Mouse (Mus musculus) forebrain, embryonic 11.5 days (tissue): ENCODE measurements around the gene Zer1. TPM values are rescaled to one million over a fixed set of nuclear protein-coding genes. Genes with fewer than 3 reads are reported as not detected.
"Not testable (repeated sequence)": the region's sequence is repeated elsewhere in the genome, so short reads cannot be mapped to it uniquely, and the experiment has no call there.

Experiments
- ATAC-seq: fragments of 200-750 bp; cut with Nextera tagmentation; replicated peaks from 2 replicates; pipeline ENCODE4 v1.8.0; 2017; ENCODE audit warnings: moderate TSS enrichment; ENCODE audit not compliant: low FRiP score
- DNase-seq: peaks from one replicate; pipeline ENCODE4 v3.0.0-alpha.2; 2017; ENCODE audit warnings: low spot score
- H3K27ac ChIP-seq: fragments of 300-500 bp; sonication (generic); 2 replicates; pipeline ENCODE4 v1.5.1; 2014; ENCODE audit warnings: low read depth, low read length
- H3K27me3 ChIP-seq: fragments of 300-500 bp; sonication (generic); 2 replicates; pipeline ENCODE4 v1.6.1; 2014; ENCODE audit warnings: mild to moderate bottlenecking, low read length, mixed read lengths; ENCODE audit not compliant: control insufficient read depth, insufficient read depth
- H3K36me3 ChIP-seq: fragments of 300-500 bp; sonication (generic); 2 replicates; pipeline ENCODE4 v1.6.1; 2014; ENCODE audit warnings: mild to moderate bottlenecking, low read length, moderate library complexity, mixed read lengths; ENCODE audit not compliant: control insufficient read depth, insufficient read depth
- H3K4me1 ChIP-seq: fragments of 300-500 bp; sonication (generic); replicated peaks from 2 replicates; pipeline ENCODE4 v1.6.1; 2014; ENCODE audit warnings: low read length, mixed read lengths; ENCODE audit not compliant: control insufficient read depth, insufficient read depth
- H3K4me2 ChIP-seq: fragments of 300-500 bp; sonication (generic); 2 replicates; pipeline ENCODE4 v1.6.1; 2014; ENCODE audit warnings: low read depth, mild to moderate bottlenecking, low read length, moderate library complexity, mixed read lengths; ENCODE audit not compliant: severe bottlenecking
- H3K4me3 ChIP-seq: fragments of 300-500 bp; sonication (generic); 2 replicates; pipeline ENCODE4 v1.5.1; 2014; ENCODE audit warnings: low read depth, low read length
- H3K9ac ChIP-seq: fragments of 300-500 bp; sonication (generic); 2 replicates; pipeline ENCODE4 v1.6.1; 2014; ENCODE audit warnings: low read length
- H3K9me3 ChIP-seq: fragments of 300-500 bp; sonication (generic); 2 replicates; pipeline ENCODE4 v1.6.1; 2016; ENCODE audit warnings: low read length, mixed read lengths; ENCODE audit not compliant: control insufficient read depth
- WGBS: fragments of 180-500 bp; shearing (Covaris S2); extraction: QIAGEN DNeasy Blood & Tissue Kit; methylation state at CpG from one replicate; pipeline ENCODE4 v1.1.7; 2014; 5-methylcytosine and 5-hydroxymethylcytosine counted together
- polyA plus RNA-seq: library from polyadenylated mRNA; unstranded; fragments of >200 nt; fragmentation: Nextera tagmentation; extraction: Ambion mirVana; gene quantifications from 2 replicates; pipeline ENCODE4 v1.2.1, GENCODE M21; 2014

The Zer1 gene
- polyA plus RNA-seq, 1 experiment from 2014 or later = 8.0 TPM

- 86% methylated on average over 8 of the region's 8 CpGs for WGBS
Observed at GRCm38 (mm10) chr2:30152616-30153015, 28.2 kb upstream of the Zer1 start.

GRCm38 (mm10) chr2:30151840-30152239 lies 27.5 kb upstream of the Zer1 start:
- Histone ChIP-seq H3K27me3 (no peaks in the 10 kb centered on the region), H3K4me2 (no peak overlapping the region), H3K36me3 (peaks cover 3% of the 10 kb centered on the region; the same call in 1 of the 2 replicates), H3K4me1 (0 out of 2 replicates have a peak, but pooled peaks cover 1% of the 10 kb centered on the region), H3K9me3 (no peaks in the 10 kb centered on the region), H3K4me3 (no peak overlapping the region), H3K9ac (no peak overlapping the region), H3K27ac (no peak overlapping the region)
- 90% methylated on average over 11 of the region's 11 CpGs for WGBS
- DNase-seq = no peak
- ATAC-seq = no peak

More at GRCm38 (mm10) chr2:30152616-30153015, 28.2 kb upstream of the Zer1 start:
- no peak overlapping the region for H3K27ac ChIP-seq
- ATAC-seq (no peak), DNase-seq (no peak)
- no peak overlapping the region for H3K4me3 ChIP-seq
- no peak overlapping the region for H3K4me2 ChIP-seq
- 0 out of 2 replicates have a peak, but pooled peaks cover 1% of the 10 kb centered on the region for H3K4me1 ChIP-seq
- H3K27me3 ChIP-seq = no peaks in the 10 kb centered on the region
- H3K9me3 ChIP-seq = no peaks in the 10 kb centered on the region
- H3K9ac ChIP-seq = no peak overlapping the region
- H3K36me3 ChIP-seq = no peaks in the 10 kb centered on the region; the same call in 1 of the 2 replicates

GRCm38 (mm10) chr2:30147466-30147865 lies 23.1 kb upstream of the Zer1 start:
- 92% methylated on average over 4 of the region's 4 CpGs for WGBS
- Histone ChIP-seq H3K27me3 (no peaks in the 10 kb centered on the region), H3K9ac (no peak overlapping the region), H3K4me2 (no peak overlapping the region), H3K27ac (no peak overlapping the region), H3K4me1 (0 out of 2 replicates have a peak, but pooled peaks cover 1% of the 10 kb centered on the region), H3K9me3 (no peaks in the 10 kb centered on the region), H3K36me3 (peaks cover 3% of the 10 kb centered on the region; the same call in 1 of the 2 replicates), H3K4me3 (no peak overlapping the region)
- ATAC-seq (no peak), DNase-seq (no peak)

GRCm38 (mm10) chr2:30144436-30144835 lies 20.1 kb upstream of the Zer1 start:
- Histone ChIP-seq H3K27me3 (no peaks in the 10 kb centered on the region), H3K9me3 (no peaks in the 10 kb centered on the region), H3K27ac (no peak overlapping the region), H3K4me1 (no peaks in the 10 kb centered on the region), H3K36me3 (peaks cover 3% of the 10 kb centered on the region; the same call in 1 of the 2 replicates), H3K4me3 (no peak overlapping the region), H3K9ac (no peak overlapping the region), H3K4me2 (no peak overlapping the region)
- ATAC-seq = no peak
- 96% methylated on average over 4 of the region's 4 CpGs for WGBS
- no peak for DNase-seq

- not testable (repeated sequence) for ATAC-seq, H3K9me3 ChIP-seq, DNase-seq, H3K4me3 ChIP-seq, H3K9ac ChIP-seq, H3K27me3 ChIP-seq, H3K36me3 ChIP-seq, H3K4me1 ChIP-seq, H3K4me2 ChIP-seq, H3K27ac ChIP-seq
- 92% methylated on average over 4 of the region's 4 CpGs for WGBS
Observed at GRCm38 (mm10) chr2:30140021-30140420, 15.6 kb upstream of the Zer1 start.

- H3K36me3 ChIP-seq = no peaks in the 10 kb centered on the region; the same call in 1 of the 2 replicates
- no peak overlapping the region for H3K4me2 ChIP-seq
- no peak overlapping the region for H3K27ac ChIP-seq
- H3K27me3 ChIP-seq = no peaks in the 10 kb centered on the region
- 91% methylated on average over 10 of the region's 10 CpGs for WGBS
- ATAC-seq (no peak), DNase-seq (no peak)
- H3K4me3 ChIP-seq = no peak overlapping the region
- peaks cover 13% of the 10 kb centered on the region for H3K4me1 ChIP-seq
- H3K9me3 ChIP-seq = no peaks in the 10 kb centered on the region
- H3K9ac ChIP-seq = no peak overlapping the region
Observed at GRCm38 (mm10) chr2:30136458-30136857, 12.1 kb upstream of the Zer1 start.

GRCm38 (mm10) chr2:30134928-30135620 lies 10.7 kb upstream of the Zer1 start:
- Histone ChIP-seq H3K9me3 (no peaks in the 10 kb centered on the region), H3K9ac (peak overlapping the region; percentile 83), H3K4me1 (peaks cover 13% of the 10 kb centered on the region), H3K36me3 (no peaks in the 10 kb centered on the region), H3K4me2 (peak overlapping the region; percentile 93; the same call in 1 of the 2 replicates), H3K27me3 (no peaks in the 10 kb centered on the region), H3K27ac (no peak overlapping the region), H3K4me3 (peak overlapping the region; percentile 88)
- no peak for ATAC-seq
- DNase-seq = no peak
- WGBS = 62% methylated on average over 10 of the region's 10 CpGs

- peak overlapping the region; percentile 93 for H3K4me2 ChIP-seq
- WGBS = 32% methylated on average over 6 of the region's 6 CpGs
- H3K9me3 ChIP-seq = no peaks in the 10 kb centered on the region
- H3K4me3 ChIP-seq = peak overlapping the region; percentile 88
- ATAC-seq (peak; percentile 14; the same call in 1 of the 2 replicates), DNase-seq (no peak)
- no peak overlapping the region for H3K27ac ChIP-seq
- peak overlapping the region; percentile 83 for H3K9ac ChIP-seq
- H3K4me1 ChIP-seq = peaks cover 13% of the 10 kb centered on the region
- no peaks in the 10 kb centered on the region for H3K36me3 ChIP-seq
- no peaks in the 10 kb centered on the region for H3K27me3 ChIP-seq
Observed at GRCm38 (mm10) chr2:30134378-30134711, 10.0 kb upstream of the Zer1 start.
